ENCODE assay signal across 8 mouse cellular contexts in genomic region chr6:134848197-134848890, GRCm38 (mm10). TPM values are rescaled to one million over a fixed set of nuclear protein-coding genes. Genes with fewer than 3 reads are reported as not detected.
DNase-seq lines count a peak whose midpoint lies in the region; ATAC-seq lines count a peak whose summit lies in the region.

No protein-coding gene starts in this region.

- H3K9ac ChIP-seq in neural tube, embryonic 12.5 days: no peak overlapping the region

- H3K36me3 ChIP-seq in neural tube, embryonic 12.5 days: no peaks in the 10 kb centered on the region

- H3K4me1 ChIP-seq in neural tube, embryonic 12.5 days: no peaks in the 10 kb centered on the region

- no peaks in the 10 kb centered on the region for H3K9me3 ChIP-seq in neural tube, embryonic 12.5 days

- no peak overlapping the region for H3K27ac ChIP-seq in neural tube, embryonic 12.5 days

- peak; percentile 57 for DNase-seq in embryo, embryonic 10 days (ENCODE audit: low spot score)
- DNase-seq in embryo, embryonic 9.5 days (ENCODE audit: extremely low spot score): no peak
- no peak for DNase-seq in neural tube, embryonic 10.5 days (ENCODE audit: extremely low spot score, low spot score)
- peak; percentile 73 for DNase-seq in kidney, adult 9 months
- peak; percentile 34 to 57 for DNase-seq in thymus, postnatal 10 days (ENCODE audit: low spot score in 2 of 2)
- DNase-seq in urinary bladder, postnatal 10 days (ENCODE audit: low spot score): no peak
- no peak for DNase-seq in c-Kit-positive CD71-positive TER-119-positive erythroid progenitor cells, embryonic 14.5 days (ENCODE audit: low spot score)

- H3K27me3 ChIP-seq in neural tube, embryonic 12.5 days (replicated peaks): no peaks in the 10 kb centered on the region

- 81% methylated on average over 5 of the region's 5 CpGs for WGBS in neural tube, embryonic 12.5 days

- H3K4me2 ChIP-seq in neural tube, embryonic 12.5 days (replicated peaks): no peak overlapping the region

- ATAC-seq in neural tube, embryonic 12.5 days (ENCODE audit: low FRiP score, low read depth): peak; percentile 43; the same call in 1 of the 2 replicates

- no peak overlapping the region for H3K4me3 ChIP-seq in neural tube, embryonic 12.5 days

RNA-seq across cellular contexts. Expression of gene Crebl2, which starts 18.4 kb away (rescaled TPM):
- 2.8 and 3.1 TPM in 2 replicates for polyA plus RNA-seq in neural tube, embryonic 12.5 days (2016; fragmentation: Nextera tagmentation; extraction: Ambion mirVana)

RNA-seq across cellular contexts. Expression of gene Gpr19, which starts 50.0 kb away (rescaled TPM):
- polyA plus RNA-seq in neural tube, embryonic 12.5 days (2016; fragmentation: Nextera tagmentation; extraction: Ambion mirVana): 33.2 and 35.7 TPM in 2 replicates

RNA-seq across cellular contexts. Expression of gene Dusp16, which starts 55.9 kb away (rescaled TPM):
- polyA plus RNA-seq in neural tube, embryonic 12.5 days (2016; fragmentation: Nextera tagmentation; extraction: Ambion mirVana): 11.0 and 11.5 TPM in 2 replicates

Comparison
In these comparisons a context has a peak if more than half of its experiments do, and no peak if none do; other contexts are left out.
1. DNase-seq: peak in embryo, embryonic 10 days (single experiment), kidney, adult 9 months (single experiment) and thymus, postnatal 10 days (2 of 2); none in embryo, embryonic 9.5 days (single experiment), neural tube, embryonic 10.5 days (single experiment), urinary bladder, postnatal 10 days (single experiment) and c-Kit-positive CD71-positive TER-119-positive erythroid progenitor cells, embryonic 14.5 days (single experiment).